Mouse (Mus musculus) testis, adult 2 months (tissue): ENCODE results near the gene Snhg11. TPM values are rescaled to one million over a fixed set of nuclear protein-coding genes. Genes with fewer than 3 reads are reported as not detected.
A peak's percentile ranks its signal among the peaks of the same experiment; 100 is the strongest.

Source experiments
- H3K27ac ChIP-seq: fragments of 200-500 bp; 2 replicates; pipeline ENCODE4 v1.5.1; 2012; ENCODE audit warnings: low read depth, low read length; ENCODE audit not compliant: control insufficient read depth, insufficient read depth
- H3K27me3 ChIP-seq: fragments of 200-500 bp; 2 replicates; pipeline ENCODE4 v1.6.1; 2012; ENCODE audit warnings: mild to moderate bottlenecking, low read length, moderate library complexity; ENCODE audit not compliant: control insufficient read depth, insufficient read depth
- H3K36me3 ChIP-seq: fragments of 200-500 bp; 2 replicates; pipeline ENCODE4 v1.6.1; 2012; ENCODE audit warnings: mild to moderate bottlenecking, low read length; ENCODE audit not compliant: control insufficient read depth, insufficient read depth
- H3K4me1 ChIP-seq: fragments of 200-500 bp; 2 replicates; pipeline ENCODE4 v1.6.1; 2012; ENCODE audit warnings: low read length; ENCODE audit not compliant: control insufficient read depth, insufficient read depth
- H3K4me3 ChIP-seq: fragments of 200-500 bp; 2 replicates; pipeline ENCODE4 v1.5.1; 2012; ENCODE audit warnings: low read depth, mild to moderate bottlenecking, low read length, moderate library complexity, mixed read lengths; ENCODE audit not compliant: control insufficient read depth
- CTCF ChIP-seq: fragments of 200-500 bp; IDR thresholded peaks from 2 replicates; pipeline ENCODE4 v1.5.1; 2012; ENCODE audit warnings: low read depth, mild to moderate bottlenecking, inconsistent platforms, low read length, moderate library complexity; ENCODE audit not compliant: control insufficient read depth, insufficient read depth, insufficient replicate concordance
- POLR2A ChIP-seq: fragments of 200-500 bp; IDR thresholded peaks from 2 replicates; pipeline ENCODE4 v1.6.1; 2012; ENCODE audit warnings: low read depth, mild to moderate bottlenecking, inconsistent platforms, low read length, moderate library complexity; ENCODE audit not compliant: control insufficient read depth
- polyA plus RNA-seq: library from polyadenylated mRNA; depleted of rRNA; stranded (reverse); fragments of >200 nt; gene quantifications from 2 replicates; pipeline ENCODE4 v1.2.3, GENCODE M21; 2012; rRNA removed

The Snhg11 gene
- 2.4 and 3.4 TPM in 2 replicates for polyA plus RNA-seq

DNA sequence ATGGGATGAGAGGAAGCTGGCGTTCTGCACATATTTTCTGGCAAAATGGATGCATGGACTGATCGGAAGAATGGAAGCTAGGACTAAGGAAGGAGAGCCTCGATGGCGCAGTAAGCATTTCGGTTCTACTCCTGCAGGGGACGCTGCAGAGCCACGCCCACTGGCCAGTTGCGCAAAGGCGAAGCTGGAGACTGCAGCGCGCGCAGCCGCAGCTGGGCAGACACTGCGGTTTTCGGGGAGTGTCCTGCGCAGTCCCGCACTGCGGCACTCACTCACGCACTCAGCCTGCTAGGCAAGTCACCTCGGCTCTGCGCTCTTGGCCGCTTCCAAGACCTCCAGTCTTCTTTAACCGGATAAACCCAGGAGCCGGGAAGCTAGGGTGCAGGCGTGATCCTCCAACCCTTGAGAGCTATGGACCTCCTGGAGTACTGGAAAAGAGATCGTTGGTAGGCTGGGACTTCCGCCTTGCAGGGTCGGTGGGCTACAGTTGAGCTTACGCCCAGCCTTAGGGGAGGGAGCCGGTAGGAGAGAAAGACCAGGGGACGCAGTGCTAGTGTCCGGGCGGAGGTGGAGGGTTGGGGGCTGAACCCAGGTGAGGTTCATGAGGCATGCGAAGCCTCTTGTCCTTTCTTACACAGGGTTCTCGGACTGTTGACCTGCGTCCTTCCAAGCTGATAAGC is at the start of gene Snhg11:
Gene Snhg11 (plus strand): TSS at position 196 of the 680 bp plus-strand sequence.
- no peaks in the 10 kb centered on the region; the same call in 1 of the 2 replicates for H3K4me1 ChIP-seq
- TF ChIP-seq CTCF (peak; percentile 77; the same call in 1 of the 2 replicates), POLR2A (no peak)
- no peaks in the 10 kb centered on the region for H3K36me3 ChIP-seq
- H3K27me3 ChIP-seq: no peaks in the 10 kb centered on the region
- peak within 1 kb of the TSS; percentile 74 for H3K4me3 ChIP-seq
- H3K27ac ChIP-seq: no peak within 1 kb of the TSS

DNA sequence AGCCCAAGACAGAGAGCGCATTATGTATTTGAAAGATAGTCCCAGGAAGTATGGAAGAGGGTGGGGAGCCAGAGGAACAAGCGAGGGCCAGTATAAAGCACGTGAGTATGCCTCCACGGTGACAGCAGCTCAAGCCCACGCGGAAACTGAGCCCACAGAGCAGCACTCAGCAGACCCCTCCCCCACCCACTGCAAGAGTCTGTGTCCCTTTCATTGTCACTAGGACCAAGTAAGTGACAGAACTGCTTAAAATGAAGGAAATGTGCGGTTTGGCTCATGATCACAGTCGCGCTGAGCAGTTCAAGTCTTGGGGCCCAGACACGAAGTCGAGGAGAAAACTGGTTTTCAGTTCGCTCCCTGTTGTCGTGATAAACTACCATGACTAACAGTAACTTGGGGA is 41.1 kb upstream of the Snhg11 start:
- no peak for TF ChIP-seq CTCF
- no peak for TF ChIP-seq POLR2A
- H3K4me3 ChIP-seq: no peak overlapping the region
- no peaks in the 10 kb centered on the region for H3K36me3 ChIP-seq

DNA sequence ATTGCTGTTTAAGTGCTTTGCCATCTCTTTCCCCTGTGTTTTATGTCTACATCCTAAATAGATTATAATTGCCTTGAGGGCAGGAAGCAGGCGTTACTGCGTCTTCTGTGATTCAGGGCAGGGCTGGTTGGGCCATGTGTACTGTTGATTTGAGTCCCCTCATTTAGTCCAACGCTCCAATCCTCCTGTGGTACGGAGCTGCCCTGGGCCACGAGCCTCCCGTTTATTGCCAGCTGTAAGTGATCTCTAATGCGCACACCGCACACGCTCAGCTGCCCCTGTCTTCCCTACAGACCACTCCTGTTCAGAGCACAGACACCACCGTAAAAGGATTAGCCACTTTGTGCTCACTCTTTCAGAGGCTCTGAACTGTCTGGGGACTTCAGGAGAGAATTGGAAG is 37.7 kb upstream of the Snhg11 start:
- no peak for TF ChIP-seq CTCF
- TF ChIP-seq POLR2A: no peak
- Histone ChIP-seq H3K4me3 (no peak overlapping the region), H3K27me3 (no peaks in the 10 kb centered on the region), H3K4me1 (peaks cover 3% of the 10 kb centered on the region; the same call in 1 of the 2 replicates), H3K36me3 (no peaks in the 10 kb centered on the region), H3K27ac (no peak overlapping the region)

More for the DNA sequence above, 41.1 kb upstream of the Snhg11 start:
- Histone ChIP-seq H3K4me1 (no peaks in the 10 kb centered on the region), H3K27ac (no peak overlapping the region), H3K27me3 (no peaks in the 10 kb centered on the region)

DNA sequence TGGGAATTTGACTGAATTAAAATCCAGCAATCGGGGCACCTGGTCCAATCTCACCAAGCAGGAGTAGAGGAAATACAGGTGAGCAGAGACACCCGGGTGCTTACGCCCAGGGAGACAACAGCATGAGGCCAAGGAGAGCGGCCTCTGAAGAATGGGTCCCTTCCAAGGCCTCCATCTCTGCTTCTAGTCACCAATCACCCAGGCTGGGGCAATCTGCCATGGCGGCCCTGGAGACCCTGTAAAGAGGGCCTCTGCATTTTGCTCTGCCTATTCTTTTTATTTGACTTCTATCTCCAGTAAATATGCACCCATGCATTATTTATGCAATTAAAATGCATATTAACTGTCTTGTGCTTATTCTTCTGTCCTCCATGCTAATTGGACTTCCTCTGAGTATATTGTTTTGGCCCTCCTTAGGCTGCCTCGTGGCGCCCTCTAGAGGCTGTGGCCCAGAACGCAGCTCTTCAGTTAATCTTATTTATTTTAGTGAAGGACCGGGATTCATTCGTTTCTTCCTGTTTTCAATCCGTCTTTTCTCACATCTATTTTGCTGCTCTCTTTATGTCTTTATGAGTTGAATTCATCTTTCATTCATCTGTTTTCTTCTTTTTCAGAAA is 35.4 kb upstream of the Snhg11 start:
- no peaks in the 10 kb centered on the region for H3K27me3 ChIP-seq
- no peak overlapping the region for H3K27ac ChIP-seq
- H3K4me3 ChIP-seq: no peak overlapping the region
- no peak for TF ChIP-seq POLR2A
- TF ChIP-seq CTCF: peak; percentile 86; the same call in 1 of the 2 replicates
- H3K4me1 ChIP-seq: peaks cover 3% of the 10 kb centered on the region; the same call in 1 of the 2 replicates
- no peaks in the 10 kb centered on the region for H3K36me3 ChIP-seq

DNA sequence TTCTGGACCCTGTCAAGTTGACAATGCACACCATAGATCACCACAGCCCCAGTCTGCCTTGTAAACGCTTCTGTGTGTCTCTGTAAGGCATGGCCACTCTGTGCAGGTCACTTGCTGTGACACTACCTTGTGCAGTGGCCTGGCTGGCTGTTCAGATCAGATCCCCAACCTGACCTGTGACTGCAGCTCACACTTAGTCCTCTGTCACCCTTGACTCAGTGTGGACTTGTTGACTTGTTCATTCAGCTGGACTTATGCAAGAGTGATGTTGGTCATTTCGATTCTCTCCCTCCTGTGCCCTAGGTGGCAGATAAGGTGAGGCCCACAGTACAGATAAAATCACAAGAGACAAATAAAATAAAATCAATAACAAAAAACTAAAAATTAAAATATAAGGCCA is 34.1 kb upstream of the Snhg11 start:
- TF ChIP-seq CTCF: no peak
- TF ChIP-seq POLR2A: no peak
- Histone ChIP-seq H3K4me1 (peaks cover 3% of the 10 kb centered on the region; the same call in 1 of the 2 replicates), H3K27ac (no peak overlapping the region), H3K36me3 (no peaks in the 10 kb centered on the region), H3K27me3 (no peaks in the 10 kb centered on the region), H3K4me3 (no peak overlapping the region)

DNA sequence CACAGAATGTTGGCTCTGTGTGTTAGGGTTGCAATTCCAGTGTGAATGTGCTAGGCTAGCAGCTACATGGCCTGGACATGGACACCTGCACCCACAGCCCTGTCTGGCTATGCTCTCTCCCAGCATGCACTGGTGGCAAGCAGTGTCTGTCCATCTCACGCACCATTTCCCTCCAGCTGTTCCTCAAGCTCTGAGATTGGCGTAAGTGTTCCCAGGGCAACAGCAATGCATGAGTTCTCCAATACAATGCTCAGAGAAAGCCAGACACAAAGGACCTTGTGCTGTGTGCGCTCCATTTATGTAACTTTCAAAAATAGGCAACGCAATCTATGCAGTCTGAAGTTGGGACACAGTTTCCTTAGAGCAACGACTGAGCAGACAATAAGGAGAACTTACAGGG is 31.9 kb upstream of the Snhg11 start:
- H3K4me3 ChIP-seq: no peak overlapping the region
- H3K27me3 ChIP-seq: no peaks in the 10 kb centered on the region
- H3K27ac ChIP-seq: no peak overlapping the region
- H3K36me3 ChIP-seq: no peaks in the 10 kb centered on the region
- peaks cover 3% of the 10 kb centered on the region; the same call in 1 of the 2 replicates for H3K4me1 ChIP-seq
- TF ChIP-seq CTCF (no peak), POLR2A (no peak)

DNA sequence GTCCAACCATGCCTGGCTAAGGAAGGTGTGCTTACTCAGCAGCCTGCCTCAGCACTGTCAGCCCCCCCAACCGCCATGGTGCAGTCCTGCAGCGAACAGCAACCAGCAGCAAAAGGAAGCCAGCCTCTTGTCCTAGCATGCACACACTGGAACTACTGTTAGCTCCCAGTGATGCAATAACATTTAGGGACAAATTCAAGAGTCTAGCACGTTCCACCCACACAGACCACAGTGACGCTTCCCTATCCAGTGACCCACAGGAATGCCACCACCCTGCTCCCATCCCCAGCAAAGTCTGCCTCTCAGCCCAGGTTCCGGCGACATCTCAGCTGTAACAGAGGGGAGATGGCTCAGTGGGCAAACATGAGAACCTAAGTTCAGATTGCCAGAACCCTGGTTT is 29.0 kb upstream of the Snhg11 start:
- H3K36me3 ChIP-seq: no peaks in the 10 kb centered on the region
- H3K4me1 ChIP-seq: no peaks in the 10 kb centered on the region
- H3K27ac ChIP-seq: no peak overlapping the region
- H3K27me3 ChIP-seq: no peaks in the 10 kb centered on the region
- no peak overlapping the region for H3K4me3 ChIP-seq
- no peak for TF ChIP-seq CTCF
- TF ChIP-seq POLR2A: no peak
